Mouse (Mus musculus) neural tube, embryonic 15.5 days (tissue): ENCODE data around the gene Sbno2. TPM values are rescaled to one million over a fixed set of nuclear protein-coding genes. Genes with fewer than 3 reads are reported as not detected.
A peak's percentile ranks its signal among the peaks of the same experiment; 100 is the strongest.

ENCODE experiments used
- ATAC-seq: fragments of 200-750 bp; cut with Nextera tagmentation; 2 replicates; pipeline ENCODE4 v1.8.0; 2017; ENCODE audit warnings: mild to moderate bottlenecking, moderate TSS enrichment, moderate library complexity; ENCODE audit not compliant: low FRiP score
- H3K27ac ChIP-seq: fragments of 300-500 bp; sonication (generic); replicated peaks from 2 replicates; pipeline ENCODE4 v1.5.1; 2015; ENCODE audit warnings: mild to moderate bottlenecking, inconsistent platforms
- H3K27me3 ChIP-seq: fragments of 300-500 bp; sonication (generic); replicated peaks from 2 replicates; pipeline ENCODE4 v1.6.1; 2015; ENCODE audit warnings: inconsistent platforms
- H3K36me3 ChIP-seq: fragments of 300-500 bp; sonication (generic); 2 replicates; pipeline ENCODE4 v1.6.1; 2015; ENCODE audit warnings: inconsistent platforms
- H3K4me1 ChIP-seq: fragments of 300-500 bp; sonication (generic); 2 replicates; pipeline ENCODE4 v1.6.1; 2015; ENCODE audit warnings: inconsistent platforms
- H3K4me2 ChIP-seq: fragments of 300-500 bp; sonication (generic); 2 replicates; pipeline ENCODE4 v1.6.1; 2015; ENCODE audit warnings: inconsistent platforms, mild to moderate bottlenecking, moderate library complexity
- H3K4me3 ChIP-seq: fragments of 300-500 bp; sonication (generic); replicated peaks from 2 replicates; pipeline ENCODE4 v1.5.1; 2015; ENCODE audit warnings: mild to moderate bottlenecking, inconsistent platforms
- H3K9ac ChIP-seq: fragments of 300-500 bp; sonication (generic); replicated peaks from 2 replicates; pipeline ENCODE4 v1.6.1; 2015; ENCODE audit warnings: mild to moderate bottlenecking, inconsistent platforms
- H3K9me3 ChIP-seq: fragments of 300-500 bp; sonication (generic); replicated peaks from 2 replicates; pipeline ENCODE4 v1.6.1; 2016; ENCODE audit warnings: inconsistent platforms
- WGBS: fragments of 180-500 bp; shearing (Covaris S2); methylation state at CpG from one replicate; pipeline ENCODE4 v1.1.7; 2015; ENCODE audit warnings: mixed read lengths; 5-methylcytosine and 5-hydroxymethylcytosine counted together
- polyA plus RNA-seq: library from polyadenylated mRNA; unstranded; fragments of >200 nt; fragmentation: Nextera tagmentation; extraction: Ambion mirVana; gene quantifications from 2 replicates; pipeline ENCODE4 v1.2.1, GENCODE M21; 2015

Sbno2 gene
- polyA plus RNA-seq, 1 experiment from 2014 or later: 11.7 TPM

DNA sequence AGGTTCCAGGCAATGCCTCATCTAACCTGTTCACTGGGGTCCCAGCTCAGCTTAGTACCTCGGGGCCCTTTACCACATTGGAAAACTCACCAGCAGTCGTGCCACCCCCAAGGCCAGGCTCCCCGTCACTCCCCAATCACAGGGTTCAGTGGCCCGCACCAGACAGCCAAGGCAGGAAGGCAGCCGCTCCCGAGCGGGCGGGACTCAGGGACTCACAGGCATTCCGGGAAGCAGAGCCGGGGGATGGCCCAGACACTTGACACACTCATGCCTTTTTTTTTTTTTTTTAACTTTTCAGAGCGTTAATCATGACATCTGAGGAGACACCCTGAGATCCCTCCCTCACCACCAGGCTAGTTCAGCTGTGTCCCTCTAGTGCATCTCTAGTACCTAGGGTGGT, 4.4 kb downstream of the Sbno2 start:
- no peak for ATAC-seq

GRCm38 (mm10) chr10:80098630-80099029, 6.7 kb downstream of the Sbno2 start:
- H3K4me3 ChIP-seq: no peak overlapping the region
- H3K9me3 ChIP-seq: no peaks in the 10 kb centered on the region
- ATAC-seq: no peak
- no peaks in the 10 kb centered on the region for H3K36me3 ChIP-seq
- no peaks in the 10 kb centered on the region for H3K27me3 ChIP-seq
- no peak overlapping the region for H3K9ac ChIP-seq
- WGBS: 86% methylated on average over 5 of the region's 5 CpGs
- H3K4me1 ChIP-seq: peaks cover 38% of the 10 kb centered on the region
- H3K27ac ChIP-seq: no peak overlapping the region
- no peak overlapping the region for H3K4me2 ChIP-seq

More for the DNA sequence above, 4.4 kb downstream of the Sbno2 start:
- H3K9ac ChIP-seq: no peak overlapping the region; the same call in 1 of the 2 replicates
- H3K4me2 ChIP-seq: peak overlapping the region; percentile 93
- 70% methylated on average over 11 of the region's 11 CpGs for WGBS
- no peaks in the 10 kb centered on the region for H3K9me3 ChIP-seq
- H3K27ac ChIP-seq: no peak overlapping the region
- H3K27me3 ChIP-seq: no peaks in the 10 kb centered on the region
- peak overlapping the region; percentile 95; the same call in 1 of the 2 replicates for H3K4me3 ChIP-seq
- H3K4me1 ChIP-seq: peaks cover 38% of the 10 kb centered on the region
- H3K36me3 ChIP-seq: no peaks in the 10 kb centered on the region

- no peaks in the 10 kb centered on the region for H3K27me3 ChIP-seq
- peaks cover 33% of the 10 kb centered on the region for H3K4me1 ChIP-seq
- 19% methylated on average over 6 of the region's 7 CpGs for WGBS
- H3K36me3 ChIP-seq: no peaks in the 10 kb centered on the region
- ATAC-seq: no peak
- H3K9ac ChIP-seq: no peak overlapping the region
- H3K27ac ChIP-seq: no peak overlapping the region
- no peaks in the 10 kb centered on the region for H3K9me3 ChIP-seq
- H3K4me3 ChIP-seq: no peak overlapping the region
- no peak overlapping the region for H3K4me2 ChIP-seq
Observed at GRCm38 (mm10) chr10:80097275-80097674, 8.1 kb downstream of the Sbno2 start.

DNA sequence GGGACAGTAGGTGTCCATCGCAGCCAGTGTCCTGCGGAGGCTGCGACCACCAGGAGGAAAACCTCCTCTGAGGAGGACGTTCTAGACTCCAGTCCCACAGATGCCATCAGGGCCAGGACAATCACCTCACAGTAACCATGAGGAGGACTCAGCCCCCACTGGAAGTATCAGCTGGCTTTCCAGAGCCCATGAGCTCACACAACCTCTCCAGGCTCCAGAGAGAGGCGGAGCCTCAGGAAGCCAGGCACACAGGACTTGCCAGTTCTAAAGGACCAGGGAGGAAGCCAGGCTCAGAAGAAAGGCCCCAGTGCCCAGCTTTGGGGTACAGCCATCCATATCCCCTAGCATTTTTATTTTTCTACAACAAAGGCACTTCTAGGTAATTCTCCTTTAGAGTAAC, 9.8 kb downstream of the Sbno2 start:
- ATAC-seq: no peak
- Histone ChIP-seq H3K4me3 (no peak overlapping the region), H3K27me3 (no peaks in the 10 kb centered on the region), H3K4me1 (peaks cover 17% of the 10 kb centered on the region), H3K4me2 (no peak overlapping the region), H3K27ac (no peak overlapping the region), H3K9me3 (no peaks in the 10 kb centered on the region), H3K9ac (no peak overlapping the region), H3K36me3 (no peaks in the 10 kb centered on the region)
- 86% methylated on average over 5 of the region's 5 CpGs for WGBS

DNA sequence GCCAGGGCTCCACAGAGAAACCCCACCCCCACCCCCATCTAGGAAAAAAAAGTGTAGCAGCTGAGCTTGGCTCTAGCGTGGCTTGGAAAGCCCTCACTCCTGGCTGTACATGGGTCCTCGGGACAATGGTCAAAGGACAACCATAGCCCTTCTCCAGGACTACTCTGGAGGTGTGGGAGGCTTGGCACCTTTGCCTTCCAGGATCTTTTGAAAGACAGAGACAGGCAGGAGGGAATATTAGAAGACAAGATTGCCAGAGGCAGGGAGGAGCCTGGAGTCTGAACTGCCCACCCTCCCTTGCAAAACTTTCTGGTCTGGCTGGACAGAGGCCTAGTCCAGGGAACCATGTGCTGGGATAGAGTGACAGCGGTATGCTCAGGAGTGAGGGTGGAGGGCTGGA, 10.7 kb downstream of the Sbno2 start:
- no peak overlapping the region for H3K9ac ChIP-seq
- no peak overlapping the region for H3K4me3 ChIP-seq
- peaks cover 8% of the 10 kb centered on the region; the same call in 1 of the 2 replicates for H3K4me1 ChIP-seq
- no peak for ATAC-seq
- H3K27ac ChIP-seq: no peak overlapping the region
- WGBS: 89% methylated on average over 3 of the region's 3 CpGs
- H3K9me3 ChIP-seq: no peaks in the 10 kb centered on the region
- no peak overlapping the region for H3K4me2 ChIP-seq
- no peaks in the 10 kb centered on the region for H3K27me3 ChIP-seq
- H3K36me3 ChIP-seq: no peaks in the 10 kb centered on the region

- ATAC-seq: no peak
- H3K4me1 ChIP-seq: peaks cover 3% of the 10 kb centered on the region; the same call in 1 of the 2 replicates
- H3K4me2 ChIP-seq: no peak overlapping the region
- no peak overlapping the region for H3K4me3 ChIP-seq
- H3K27me3 ChIP-seq: no peaks in the 10 kb centered on the region
- 86% methylated on average over 6 of the region's 6 CpGs for WGBS
- no peaks in the 10 kb centered on the region for H3K9me3 ChIP-seq
- no peak overlapping the region for H3K9ac ChIP-seq
- H3K36me3 ChIP-seq: no peaks in the 10 kb centered on the region
- no peak overlapping the region for H3K27ac ChIP-seq
Observed at GRCm38 (mm10) chr10:80094085-80094484, 11.3 kb downstream of the Sbno2 start.

DNA sequence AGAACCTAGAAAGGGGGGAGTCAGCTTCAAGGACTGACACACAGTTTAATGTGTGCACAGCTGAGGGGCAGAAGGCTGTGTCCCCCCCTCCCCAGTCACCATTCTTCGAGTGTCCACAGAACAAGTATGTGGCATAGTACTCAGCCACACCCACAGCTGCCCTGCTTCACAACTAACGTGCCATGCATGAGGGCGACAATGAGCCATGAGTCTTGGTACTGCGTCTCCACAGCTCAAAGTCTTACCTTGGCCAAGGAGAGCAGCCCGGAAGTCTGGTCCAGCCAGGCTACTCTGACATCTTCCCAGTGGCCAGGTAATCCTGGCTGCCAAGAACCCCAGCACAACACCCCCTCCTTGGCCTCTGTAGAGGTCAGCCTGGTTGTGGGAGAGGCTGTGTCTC, 12.7 kb downstream of the Sbno2 start:
- no peak overlapping the region for H3K9ac ChIP-seq
- ATAC-seq: no peak
- no peaks in the 10 kb centered on the region for H3K27me3 ChIP-seq
- H3K4me3 ChIP-seq: no peak overlapping the region
- H3K27ac ChIP-seq: no peak overlapping the region
- H3K36me3 ChIP-seq: no peaks in the 10 kb centered on the region
- H3K4me2 ChIP-seq: no peak overlapping the region
- no peaks in the 10 kb centered on the region for H3K9me3 ChIP-seq
- WGBS: 86% methylated on average over 5 of the region's 5 CpGs
- H3K4me1 ChIP-seq: peaks cover 3% of the 10 kb centered on the region; the same call in 1 of the 2 replicates

- 94% methylated on average over 6 of the region's 6 CpGs for WGBS
- Histone ChIP-seq H3K27me3 (no peaks in the 10 kb centered on the region), H3K9ac (no peak overlapping the region), H3K4me2 (no peak overlapping the region), H3K27ac (no peak overlapping the region), H3K9me3 (no peaks in the 10 kb centered on the region), H3K4me1 (no peaks in the 10 kb centered on the region), H3K36me3 (no peaks in the 10 kb centered on the region), H3K4me3 (no peak overlapping the region)
- no peak for ATAC-seq
Observed at GRCm38 (mm10) chr10:80091527-80091926, 13.8 kb downstream of the Sbno2 start.

DNA sequence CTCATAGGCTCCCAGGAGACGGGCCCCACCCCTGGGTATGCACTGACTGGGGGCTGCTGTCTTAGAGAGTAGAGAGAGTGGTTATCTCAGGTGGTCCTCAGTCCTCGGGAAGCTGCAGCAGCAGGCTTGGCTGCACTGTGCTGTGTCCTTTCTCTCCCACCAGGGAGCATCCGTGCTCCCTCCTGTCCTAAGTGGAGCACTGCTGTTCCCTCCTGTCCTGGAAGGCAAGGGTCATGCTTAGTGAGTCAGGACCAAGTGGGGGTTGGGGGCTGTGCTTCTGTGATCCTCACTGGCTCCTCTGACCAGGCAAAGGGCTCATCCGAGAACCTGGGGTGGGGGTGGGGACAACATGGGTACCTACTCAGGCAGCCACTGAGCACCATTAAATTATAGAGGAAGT, 16.2 kb downstream of the Sbno2 start:
- H3K9me3 ChIP-seq: no peaks in the 10 kb centered on the region
- no peak overlapping the region for H3K4me3 ChIP-seq
- no peak overlapping the region for H3K9ac ChIP-seq
- no peaks in the 10 kb centered on the region for H3K27me3 ChIP-seq
- H3K4me2 ChIP-seq: no peak overlapping the region
- H3K27ac ChIP-seq: no peak overlapping the region
- 0 out of 2 replicates have a peak, but pooled peaks cover 3% of the 10 kb centered on the region for H3K4me1 ChIP-seq
- 56% methylated on average over 4 of the region's 4 CpGs for WGBS
- H3K36me3 ChIP-seq: peaks cover 4% of the 10 kb centered on the region
- ATAC-seq: no peak

DNA sequence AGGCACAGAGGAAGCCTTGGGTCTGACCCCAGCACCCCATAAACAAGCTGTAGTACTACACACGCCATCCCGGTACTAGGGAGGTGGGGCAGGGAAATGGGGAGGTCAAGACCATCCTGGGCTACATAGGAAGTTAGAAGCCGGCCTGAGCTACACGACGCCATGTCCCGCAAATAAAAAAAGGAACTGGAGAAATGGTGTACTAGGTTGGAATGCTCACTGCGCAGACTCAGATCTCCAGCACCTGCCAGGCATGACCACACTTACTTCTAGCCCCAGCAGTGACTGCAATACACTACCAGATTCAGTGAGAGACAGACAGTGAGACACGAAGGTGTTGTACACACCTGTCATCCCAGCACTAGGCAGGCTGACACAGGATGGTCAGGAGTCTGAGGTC, 17.9 kb downstream of the Sbno2 start:
- Histone ChIP-seq H3K9me3 (no peaks in the 10 kb centered on the region), H3K36me3 (peaks cover 18% of the 10 kb centered on the region), H3K4me1 (0 out of 2 replicates have a peak, but pooled peaks cover 3% of the 10 kb centered on the region), H3K27me3 (no peaks in the 10 kb centered on the region), H3K4me2 (no peak overlapping the region), H3K27ac (no peak overlapping the region), H3K9ac (no peak overlapping the region), H3K4me3 (no peak overlapping the region)
- no peak for ATAC-seq
- 87% methylated on average over 8 of the region's 8 CpGs for WGBS

DNA sequence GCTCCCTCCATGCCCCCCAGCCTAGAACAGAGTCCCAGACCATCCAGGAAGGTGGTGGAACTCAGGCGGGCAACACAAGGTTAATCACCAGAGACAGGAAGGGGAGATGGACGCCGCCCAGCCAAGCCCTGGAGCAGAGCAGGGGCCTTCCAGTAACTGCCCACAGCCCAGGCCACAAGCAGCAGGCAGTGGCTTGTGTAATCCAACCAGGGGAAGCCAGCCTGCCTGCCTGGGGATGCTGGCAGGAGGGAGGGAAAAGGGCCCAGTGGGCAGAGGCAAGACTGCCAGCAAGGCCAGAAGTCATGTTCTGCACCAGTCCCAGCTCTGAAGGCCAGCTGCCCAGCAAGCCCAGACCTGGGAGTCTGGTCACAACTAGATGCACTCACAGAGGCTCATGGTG, 18.5 kb downstream of the Sbno2 start:
- Histone ChIP-seq H3K9me3 (no peaks in the 10 kb centered on the region), H3K4me3 (no peak overlapping the region), H3K27me3 (no peaks in the 10 kb centered on the region), H3K4me1 (0 out of 2 replicates have a peak, but pooled peaks cover 3% of the 10 kb centered on the region), H3K36me3 (peaks cover 24% of the 10 kb centered on the region), H3K9ac (no peak overlapping the region), H3K4me2 (no peak overlapping the region), H3K27ac (no peak overlapping the region)
- WGBS: 82% methylated on average over 3 of the region's 3 CpGs
- no peak for ATAC-seq

DNA sequence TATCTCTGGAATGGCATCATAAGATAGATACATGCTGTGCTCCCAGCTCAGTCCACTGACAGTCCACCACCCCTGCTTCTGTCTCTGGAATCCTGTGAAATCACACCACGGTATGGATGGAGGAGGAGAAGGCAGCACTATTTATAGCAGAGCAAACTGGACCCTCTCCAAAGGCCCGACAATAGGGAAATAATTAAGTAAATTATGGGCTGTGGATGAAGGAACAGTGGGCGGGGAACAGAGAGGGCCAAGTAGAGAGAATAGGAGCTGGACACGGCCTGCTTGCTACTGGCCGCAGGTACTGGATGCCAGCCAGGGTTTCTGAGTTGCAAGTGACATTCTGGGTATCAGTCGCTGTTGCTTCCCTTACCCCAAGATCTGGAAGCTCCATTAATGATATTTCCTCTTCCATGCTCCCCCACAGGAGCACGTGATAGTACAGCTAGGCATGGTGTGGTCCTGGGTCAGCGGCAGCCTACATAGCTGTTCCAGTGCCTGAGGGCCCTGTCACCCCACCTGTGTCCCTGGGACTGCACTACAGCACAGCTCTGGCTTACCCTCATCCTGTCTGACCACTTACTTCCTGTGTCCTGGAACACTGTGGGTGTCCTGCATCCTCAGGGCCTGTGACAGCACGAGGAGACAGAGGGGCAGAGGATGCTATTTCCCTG, 20.4 kb downstream of the Sbno2 start:
- Histone ChIP-seq H3K4me3 (no peak overlapping the region), H3K27ac (no peak overlapping the region), H3K9ac (peak overlapping the region; percentile 1; the same call in 1 of the 2 replicates), H3K4me2 (no peak overlapping the region), H3K4me1 (0 out of 2 replicates have a peak, but pooled peaks cover 3% of the 10 kb centered on the region), H3K36me3 (peaks cover 43% of the 10 kb centered on the region), H3K27me3 (no peaks in the 10 kb centered on the region), H3K9me3 (no peaks in the 10 kb centered on the region)
- 63% methylated on average over 9 of the region's 9 CpGs for WGBS
- ATAC-seq: no peak
